Mouse (Mus musculus): ENCODE results near the gene Gm17482.

DNA sequence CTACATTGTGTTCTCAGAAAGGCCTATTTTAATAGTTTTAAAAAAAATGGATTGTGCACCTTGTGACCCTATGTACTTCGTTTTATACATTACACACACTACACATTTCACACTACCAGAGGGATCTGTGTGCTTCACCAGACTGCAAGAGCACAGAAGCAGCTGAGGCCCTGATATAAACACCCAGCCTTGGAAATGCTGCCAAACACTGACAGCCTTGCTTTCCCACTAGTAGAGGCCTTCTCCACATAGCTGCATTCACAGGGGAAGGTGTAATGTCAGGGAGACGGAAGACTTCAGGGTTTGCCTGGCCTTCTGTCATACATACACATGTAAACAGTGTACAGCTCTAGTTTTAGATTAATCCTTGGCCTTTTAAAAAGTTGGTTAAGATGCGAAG is 28.0 kb downstream of the Gm17482 start:
- TF ChIP-seq CTCF (IDR thresholded peaks at IDR 0.05; ENCODE audit: low read depth) (no peak), EP300 (IDR thresholded peaks at IDR 0.05; ENCODE audit: low read depth) (no peak)

Measured in liver, postnatal 0 days (tissue).